Mouse (Mus musculus): ENCODE data around the gene Reps2.

DNA sequence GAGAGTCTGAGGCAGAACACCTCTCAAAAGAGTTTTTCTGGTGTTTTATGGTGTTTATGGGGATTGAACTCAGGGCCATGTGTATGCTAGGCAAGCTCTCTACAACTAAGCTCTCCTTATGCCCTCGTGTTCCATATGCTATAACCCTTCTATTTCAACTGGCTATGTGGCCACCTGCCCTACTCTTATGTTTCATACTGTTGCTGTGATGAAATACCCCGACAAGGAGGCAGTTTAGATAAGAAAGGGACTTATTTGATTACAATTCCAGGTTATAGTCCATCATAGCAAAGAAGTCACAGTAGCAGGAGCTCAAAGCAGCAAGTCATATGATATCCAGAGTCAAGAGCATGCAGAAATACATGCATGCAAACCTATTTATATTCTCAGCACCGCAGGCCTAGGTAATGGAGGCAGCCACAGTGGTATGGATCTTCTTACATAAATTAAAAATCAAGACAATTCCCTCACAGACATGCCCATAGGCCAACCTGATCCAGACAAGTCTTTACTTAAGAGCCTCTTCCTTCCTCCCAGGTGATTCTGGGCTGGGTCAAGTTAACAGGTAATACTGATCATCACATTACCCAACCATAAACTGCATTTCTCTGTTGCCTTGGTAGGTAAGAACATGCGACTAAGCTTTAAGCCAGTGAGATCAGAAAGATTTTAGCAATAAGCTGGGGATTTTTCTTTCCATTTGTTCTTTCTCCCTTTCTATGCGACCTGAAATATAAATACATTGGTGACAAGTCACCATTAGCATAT, 210.5 kb downstream of the Reps2 start:
- TF ChIP-seq CTCF (IDR thresholded peaks at IDR 0.05; ENCODE audit: control insufficient read depth, insufficient read depth, insufficient read length) (no peak), MAX (IDR thresholded peaks at IDR 0.05) (no peak), USF1 (IDR thresholded peaks at IDR 0.05; ENCODE audit: low read depth) (no peak), MYOD1 (IDR thresholded peaks at IDR 0.05; ENCODE audit: control insufficient read depth, insufficient read length, low read depth) (no peak)

All from C2C12 (cell line).